Mouse (Mus musculus) lung, postnatal 0 days (tissue): ENCODE measurements at regions not wholly inside any gene's neighbourhood (a gene's known extent, or its start where the extent isn't known, plus 50 kb on each side); places are given as distances from the start of the nearest gene placed in this dataset.

Experiments
- ATAC-seq: fragments of 200-750 bp; cut with Nextera tagmentation; 2 replicates; pipeline ENCODE4 v1.8.0; 2017; ENCODE audit warnings: moderate library complexity
- DNase-seq: peaks from one replicate; pipeline ENCODE4 v3.0.0-alpha.2; 2016; ENCODE audit warnings: low spot score
- H3K27ac ChIP-seq: fragments of 300-500 bp; sonication (generic); 2 replicates; pipeline ENCODE4 v1.5.1; 2014; ENCODE audit warnings: antibody characterized with exemption, mild to moderate bottlenecking, low read length, mixed read lengths
- H3K27me3 ChIP-seq: fragments of 300-500 bp; sonication (generic); replicated peaks from 2 replicates; pipeline ENCODE4 v1.6.1; 2014; ENCODE audit warnings: low read length, mixed read lengths; ENCODE audit not compliant: insufficient read depth
- H3K36me3 ChIP-seq: fragments of 300-500 bp; sonication (generic); 2 replicates; pipeline ENCODE4 v1.6.1; 2014; ENCODE audit warnings: low read length, mixed read lengths; ENCODE audit not compliant: insufficient read depth
- H3K4me1 ChIP-seq: fragments of 300-500 bp; sonication (generic); 2 replicates; pipeline ENCODE4 v1.6.1; 2014; ENCODE audit warnings: antibody characterized with exemption, low read depth, low read length, mixed read lengths; ENCODE audit not compliant: insufficient read depth
- H3K4me2 ChIP-seq: fragments of 300-500 bp; sonication (generic); replicated peaks from 2 replicates; pipeline ENCODE4 v1.6.1; 2014; ENCODE audit warnings: low read depth, mild to moderate bottlenecking, low read length, moderate library complexity, mixed read lengths
- H3K4me3 ChIP-seq: fragments of 300-500 bp; sonication (generic); 2 replicates; pipeline ENCODE4 v1.5.1; 2014; ENCODE audit warnings: low read depth, low read length
- H3K9ac ChIP-seq: fragments of 300-500 bp; sonication (generic); replicated peaks from 2 replicates; pipeline ENCODE4 v1.6.1; 2014; ENCODE audit warnings: low read depth, mild to moderate bottlenecking
- H3K9me3 ChIP-seq: fragments of 300-500 bp; sonication (generic); 2 replicates; pipeline ENCODE4 v1.6.1; 2016; ENCODE audit warnings: low read length, mixed read lengths
- CTCF ChIP-seq: IDR thresholded peaks from 2 replicates; pipeline ENCODE4 v1.5.1; 2016; ENCODE audit warnings: antibody characterized with exemption, mild to moderate bottlenecking
- EP300 ChIP-seq: IDR thresholded peaks from 2 replicates; pipeline ENCODE4 v1.6.1; 2016; ENCODE audit warnings: antibody characterized with exemption, mild to moderate bottlenecking, control low read depth
- WGBS: fragments of 180-500 bp; shearing (Covaris S2); extraction: QIAGEN DNeasy Blood & Tissue Kit; methylation state at CpG from one replicate; pipeline ENCODE4 v1.1.7; 2014; 5-methylcytosine and 5-hydroxymethylcytosine counted together

- Histone ChIP-seq H3K9ac (no peak overlapping the region), H3K36me3 (no peaks in the 10 kb centered on the region), H3K9me3 (no peaks in the 10 kb centered on the region), H3K4me3 (no peak overlapping the region), H3K4me1 (no peaks in the 10 kb centered on the region), H3K27me3 (no peaks in the 10 kb centered on the region), H3K27ac (no peak overlapping the region), H3K4me2 (no peak overlapping the region)
- DNase-seq (peak; percentile 14), ATAC-seq (no peak)
- no peak for TF ChIP-seq EP300
- TF ChIP-seq CTCF = no peak
- 52% methylated on average over 9 of the region's 9 CpGs for WGBS
Observed at GRCm38 (mm10) chr12:78001846-78002245, 192.2 kb upstream of the Gm6657 start.

DNA sequence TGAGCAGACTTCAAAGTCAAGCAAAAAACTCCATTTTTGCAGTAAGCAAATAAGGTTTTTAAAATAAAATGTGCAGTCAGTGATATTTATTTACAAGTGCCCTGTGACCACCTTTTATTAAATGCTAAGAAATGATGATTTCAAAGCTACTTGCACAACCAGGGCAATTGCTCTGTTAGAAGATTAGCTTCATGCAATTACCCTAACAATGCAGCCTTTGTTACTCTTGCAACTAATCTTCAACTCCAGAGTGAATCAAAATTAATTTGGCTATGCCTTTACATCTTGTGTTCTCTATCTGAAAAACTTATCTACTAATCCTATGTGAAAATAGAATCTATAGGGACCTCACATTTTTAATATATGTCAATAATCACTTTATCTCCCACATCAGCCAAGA is 160.3 kb upstream of the Gm6657 start:
- no peak overlapping the region for H3K4me2 ChIP-seq
- no peak overlapping the region for H3K27ac ChIP-seq
- no peak overlapping the region for H3K4me3 ChIP-seq
- DNase-seq = no peak
- no peak overlapping the region for H3K9ac ChIP-seq
- TF ChIP-seq EP300 (no peak), CTCF (no peak)
- no peaks in the 10 kb centered on the region for H3K36me3 ChIP-seq
- H3K27me3 ChIP-seq = no peaks in the 10 kb centered on the region
- no peak for ATAC-seq
- H3K9me3 ChIP-seq = no peaks in the 10 kb centered on the region
- H3K4me1 ChIP-seq = no peaks in the 10 kb centered on the region

GRCm38 (mm10) chr12:78046582-78046981 is 147.5 kb upstream of the Gm6657 start:
- no peak for ATAC-seq
- Histone ChIP-seq H3K27me3 (no peaks in the 10 kb centered on the region), H3K27ac (no peak overlapping the region), H3K4me2 (no peak overlapping the region), H3K4me1 (no peaks in the 10 kb centered on the region), H3K9me3 (no peaks in the 10 kb centered on the region), H3K36me3 (no peaks in the 10 kb centered on the region), H3K9ac (no peak overlapping the region), H3K4me3 (no peak overlapping the region)
- 72% methylated on average over 4 of the region's 4 CpGs for WGBS
- TF ChIP-seq CTCF = peak; percentile 22; the same call in 1 of the 2 replicates
- TF ChIP-seq EP300 = no peak
- DNase-seq = no peak

- no peak for TF ChIP-seq EP300
- peak; percentile 86 for TF ChIP-seq CTCF
- 4% methylated on average over 9 of the region's 9 CpGs for WGBS
- ATAC-seq (no peak), DNase-seq (peak; percentile 36)
- Histone ChIP-seq H3K27me3 (no peaks in the 10 kb centered on the region), H3K9ac (no peak overlapping the region), H3K36me3 (no peaks in the 10 kb centered on the region), H3K4me2 (no peak overlapping the region), H3K4me1 (no peaks in the 10 kb centered on the region), H3K27ac (no peak overlapping the region), H3K4me3 (no peak overlapping the region), H3K9me3 (no peaks in the 10 kb centered on the region)
Observed at GRCm38 (mm10) chr12:78055956-78056355, 138.1 kb upstream of the Gm6657 start.

- no peak overlapping the region for H3K4me3 ChIP-seq
- ATAC-seq = no peak
Observed at GRCm38 (mm10) chr12:78057166-78057565, 136.9 kb upstream of the Gm6657 start.

GRCm38 (mm10) chr12:78059965-78060364 is 134.1 kb upstream of the Gm6657 start:
- Histone ChIP-seq H3K4me3 (no peak overlapping the region), H3K4me2 (no peak overlapping the region), H3K9me3 (no peaks in the 10 kb centered on the region), H3K27ac (no peak overlapping the region), H3K4me1 (no peaks in the 10 kb centered on the region), H3K36me3 (no peaks in the 10 kb centered on the region), H3K9ac (no peak overlapping the region), H3K27me3 (no peaks in the 10 kb centered on the region)
- no peak for ATAC-seq
- no peak for DNase-seq
- TF ChIP-seq CTCF = no peak
- no peak for TF ChIP-seq EP300
- 53% methylated on average over 5 of the region's 5 CpGs for WGBS

More at GRCm38 (mm10) chr12:78057166-78057565, 136.9 kb upstream of the Gm6657 start:
- Histone ChIP-seq H3K4me2 (no peak overlapping the region), H3K27ac (no peak overlapping the region), H3K27me3 (no peaks in the 10 kb centered on the region), H3K36me3 (no peaks in the 10 kb centered on the region), H3K9me3 (no peaks in the 10 kb centered on the region), H3K9ac (no peak overlapping the region), H3K4me1 (no peaks in the 10 kb centered on the region)
- DNase-seq = no peak
- 41% methylated on average over 3 of the region's 3 CpGs for WGBS
- TF ChIP-seq CTCF (no peak), EP300 (no peak)

GRCm38 (mm10) chr12:78066024-78066423 is 128.0 kb upstream of the Gm6657 start:
- Histone ChIP-seq H3K36me3 (no peaks in the 10 kb centered on the region), H3K4me3 (no peak overlapping the region), H3K9ac (no peak overlapping the region), H3K4me1 (no peaks in the 10 kb centered on the region), H3K9me3 (no peaks in the 10 kb centered on the region), H3K27me3 (no peaks in the 10 kb centered on the region), H3K27ac (no peak overlapping the region), H3K4me2 (no peak overlapping the region)
- DNase-seq = no peak
- ATAC-seq = no peak
- WGBS = 87% methylated on average over 6 of the region's 6 CpGs
- TF ChIP-seq EP300 (no peak), CTCF (no peak)
